Mouse (Mus musculus) gastrocnemius, postnatal 14 days (tissue): ENCODE results near the gene Sst. TPM values are rescaled to one million over a fixed set of nuclear protein-coding genes. Genes with fewer than 3 reads are reported as not detected.

ENCODE experiments used
- DNase-seq: peaks from one replicate; pipeline ENCODE4 v3.0.0; 2021; ENCODE audit warnings: mixed read lengths
- intact Hi-C: fragments of 180-260 bp; cut with DNase I; formaldehyde crosslinking; loops from one replicate; pipeline ENCODE4 v1.15.1; 2025; ENCODE audit warnings: low total_unique reads
- total RNA-seq, 2 experiments: library from RNA; stranded (reverse); gene quantifications; 2 replicates each; pipeline ENCODE4 v1.2.3; 2021

Gene Sst
- total RNA-seq, 2 experiments from 2014 or later, result not detected

DNA sequence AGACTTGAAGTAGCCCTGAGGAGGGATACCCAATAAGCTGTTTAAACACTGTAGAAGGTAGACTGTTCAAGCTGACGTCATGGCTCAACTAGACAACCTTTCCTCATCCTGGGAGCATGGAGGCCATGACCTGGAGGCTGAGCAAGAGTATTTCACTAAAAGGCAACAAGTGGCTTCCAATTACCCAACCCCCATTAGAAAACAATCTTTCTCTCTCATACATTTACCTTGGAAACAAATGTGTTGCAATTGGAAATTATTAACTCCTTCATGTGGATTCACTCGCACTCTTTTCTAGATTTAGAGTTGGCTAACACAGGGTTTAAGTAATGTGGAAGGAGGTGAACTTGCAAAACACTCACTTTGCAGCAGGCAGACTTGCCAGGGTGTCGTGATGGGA, 4.4 kb upstream of the Sst start:
- DNase-seq, result no peak
- intact Hi-C loops, result loop anchor here (5.0 kb wide), 2 partner anchors 343 to 443 kb away; no protein-coding TSS in a partner anchor

GRCm38 (mm10) chr16:23890151-23890550, 607 bp downstream of the Sst start:
- no peak for DNase-seq
- intact Hi-C loops, result no loop called here

DNA sequence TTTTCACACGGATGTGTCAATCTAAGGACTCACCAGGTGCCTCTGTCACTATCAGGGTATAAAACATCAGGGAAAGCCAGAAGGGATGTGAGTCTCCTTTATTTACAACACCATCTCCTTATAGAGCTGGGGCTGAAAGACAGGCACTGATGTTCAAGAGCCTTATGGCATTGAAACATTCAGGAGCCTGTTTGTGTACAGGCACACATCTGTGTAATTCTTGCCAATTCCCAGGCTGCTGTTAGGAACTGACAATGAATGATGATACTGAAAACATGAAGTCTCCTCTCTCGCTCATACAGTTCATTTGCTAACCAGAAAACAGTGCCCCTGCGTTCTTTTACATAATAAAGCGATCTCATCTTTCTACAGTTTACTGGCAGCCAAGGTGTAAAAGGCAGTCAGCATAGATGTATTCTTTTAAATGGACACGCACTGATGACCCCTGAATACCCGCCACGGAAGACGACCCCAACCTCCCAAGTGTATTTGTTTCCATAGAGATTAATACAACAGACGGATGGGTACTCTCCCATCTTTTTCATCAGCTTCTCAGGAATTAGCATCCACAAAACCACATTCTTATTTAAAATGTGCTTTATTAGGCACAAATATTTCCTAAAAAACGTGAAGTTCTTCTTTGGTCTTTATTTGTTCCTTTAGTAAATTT, 2.7 kb downstream of the Sst start:
- intact Hi-C loops, result no loop called here
- DNase-seq, result no peak

GRCm38 (mm10) chr16:23885098-23885497, 5.7 kb downstream of the Sst start:
- intact Hi-C loops, result no loop called here
- no peak for DNase-seq

- intact Hi-C loops, result no loop called here
- no peak for DNase-seq
Observed at GRCm38 (mm10) chr16:23855242-23855641, 35.5 kb downstream of the Sst start.

GRCm38 (mm10) chr16:23849720-23850119, 41.0 kb downstream of the Sst start:
- no peak for DNase-seq
- intact Hi-C loops, result no loop called here

DNA sequence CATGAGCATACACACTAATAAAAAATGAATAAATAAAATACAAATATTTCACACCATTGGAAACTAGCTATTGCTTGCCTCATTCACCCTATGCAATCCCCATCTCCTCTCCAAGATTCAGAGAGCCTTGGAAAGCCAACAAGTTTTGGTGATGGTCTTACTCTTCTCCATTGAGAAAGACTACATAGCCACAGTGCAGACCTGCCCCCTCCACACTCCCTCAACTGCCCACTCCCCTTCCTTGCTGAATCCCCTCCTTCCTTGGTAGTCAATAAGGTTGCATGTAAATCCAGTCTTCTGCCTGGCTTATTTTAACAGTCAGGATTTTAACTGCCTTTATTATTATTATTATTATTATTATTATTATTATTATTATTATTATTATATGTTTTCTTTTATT, 41.6 kb downstream of the Sst start:
- intact Hi-C loops, result no loop called here
- no peak for DNase-seq

GRCm38 (mm10) chr16:23844622-23845021, 46.1 kb downstream of the Sst start:
- intact Hi-C loops, result no loop called here
- no peak for DNase-seq

GRCm38 (mm10) chr16:23842609-23843008, 48.1 kb downstream of the Sst start:
- intact Hi-C loops, result no loop called here
- no peak for DNase-seq

Other genes with a start within 250 kb of the Sst start
- not detected for gene Rtp2, start 41.4 kb upstream of the Sst start, total RNA-seq
- gene Gm37419, start 97.5 kb upstream of the Sst start, total RNA-seq, result not detected
- gene Bcl6, start 97.9 kb upstream of the Sst start, total RNA-seq, result 10 to 100 TPM; 26.0 to 49.8 TPM